Mouse (Mus musculus): ENCODE results near the gene Gripap1. TPM values are rescaled to one million over a fixed set of nuclear protein-coding genes. Genes with fewer than 3 reads are reported as not detected.
A peak's percentile ranks its signal among the peaks of the same experiment; 100 is the strongest.

The Gripap1 gene
- polyA plus RNA-seq, 1 experiment from 2014 or later: 73.9 TPM

DNA sequence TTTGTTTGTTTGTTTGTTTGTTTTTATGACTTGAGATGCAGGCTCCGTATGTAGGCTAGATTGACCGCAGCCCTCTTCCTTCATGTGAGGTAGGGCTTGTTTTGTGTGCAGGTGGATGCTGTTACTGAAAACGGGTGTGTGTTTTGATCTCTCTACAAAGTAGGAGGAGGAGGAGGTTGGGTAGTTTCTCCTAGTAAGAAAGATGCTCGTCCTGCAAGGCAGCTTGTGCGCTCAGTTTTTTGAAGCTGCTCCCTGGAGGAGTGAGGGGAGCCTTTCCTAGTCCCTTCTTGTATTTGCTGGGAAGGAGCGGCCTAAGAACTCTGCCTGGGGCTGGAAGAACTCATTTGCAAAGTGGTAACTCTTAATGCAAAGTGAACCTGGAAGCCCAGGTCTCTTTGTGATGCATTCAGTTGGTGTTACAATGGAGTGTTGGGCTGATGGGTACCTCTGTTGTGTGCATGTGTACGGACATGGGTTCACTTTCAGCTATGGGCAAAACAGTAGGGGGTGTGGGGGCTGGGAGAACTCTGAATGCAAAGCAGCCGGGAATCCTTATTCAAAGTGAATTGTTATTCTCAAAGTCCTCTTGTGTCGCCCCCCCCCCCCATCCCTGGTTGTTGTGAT is 24.8 kb upstream of the Gripap1 start:
- Histone ChIP-seq H3K4me2 (peak overlapping the region; percentile 66), H3K9ac (peak overlapping the region; percentile 78), H3K27me3 (no peaks in the 10 kb centered on the region), H3K4me3 (peak overlapping the region; percentile 60), H3K27ac (no peak overlapping the region), H3K9me3 (no peaks in the 10 kb centered on the region), H3K4me1 (replicated peaks) (peaks cover 30% of the 10 kb centered on the region), H3K36me3 (peaks cover 26% of the 10 kb centered on the region)
- WGBS: 10% methylated on average over 9 of the region's 9 CpGs
- no peak for ATAC-seq (ENCODE audit: low FRiP score)

DNA sequence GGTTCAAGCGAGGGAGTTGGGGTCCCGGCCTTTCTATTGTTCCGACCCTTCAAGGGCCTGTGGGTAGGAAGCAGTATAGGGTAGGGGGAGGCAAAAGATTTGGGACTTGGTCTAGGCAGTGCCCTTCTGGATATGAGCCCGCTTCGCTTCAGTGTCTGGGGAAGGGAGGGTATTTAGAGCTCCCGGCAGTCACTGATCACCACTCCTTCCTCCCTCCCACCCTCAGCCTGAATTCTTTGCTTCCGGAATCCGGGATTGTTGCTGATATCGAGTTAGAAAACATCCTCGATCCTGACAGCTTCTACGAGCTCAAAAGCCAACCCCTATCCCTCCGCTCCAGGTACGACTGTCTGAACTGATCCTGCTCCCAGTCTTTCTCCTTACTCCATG is 24.3 kb upstream of the Gripap1 start:
- WGBS: 24% methylated on average over 13 of the region's 13 CpGs
- Histone ChIP-seq H3K4me1 (replicated peaks) (peaks cover 30% of the 10 kb centered on the region), H3K9me3 (no peaks in the 10 kb centered on the region), H3K9ac (peak overlapping the region; percentile 56; the same call in 1 of the 2 replicates), H3K4me3 (peak overlapping the region; percentile 60), H3K27me3 (no peaks in the 10 kb centered on the region), H3K27ac (no peak overlapping the region; the same call in 1 of the 2 replicates), H3K36me3 (peaks cover 31% of the 10 kb centered on the region), H3K4me2 (peak overlapping the region; percentile 66)
- no peak for ATAC-seq (ENCODE audit: low FRiP score)

DNA sequence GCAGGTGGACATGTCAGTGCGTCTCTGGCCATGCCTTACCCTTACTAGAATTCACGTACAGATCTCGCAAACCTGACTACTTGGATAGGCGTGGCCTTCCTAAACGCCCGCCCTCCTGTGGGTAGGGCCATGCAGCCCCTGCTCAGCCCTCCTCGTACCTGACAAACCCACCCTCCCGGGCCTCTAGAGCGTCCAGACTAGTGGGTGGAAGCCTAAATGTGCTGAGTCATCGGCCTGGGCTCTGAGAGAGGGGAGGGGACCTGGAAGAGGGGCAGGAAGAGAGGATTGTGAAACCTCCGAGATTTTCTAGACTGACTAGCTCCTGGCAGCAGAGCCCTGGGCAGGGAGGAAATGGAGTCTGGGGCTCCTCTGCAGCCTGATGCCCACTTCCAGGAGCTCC is 23.8 kb upstream of the Gripap1 start:
- no peaks in the 10 kb centered on the region for H3K27me3 ChIP-seq
- no peak overlapping the region for H3K27ac ChIP-seq
- H3K9me3 ChIP-seq: no peaks in the 10 kb centered on the region
- H3K4me1 ChIP-seq (replicated peaks): peaks cover 30% of the 10 kb centered on the region
- H3K4me2 ChIP-seq: peak overlapping the region; percentile 66
- peak overlapping the region; percentile 56; the same call in 1 of the 2 replicates for H3K9ac ChIP-seq
- 0 out of 2 replicates have a peak, but pooled peaks have one; percentile 25 for ATAC-seq (ENCODE audit: low FRiP score)
- H3K4me3 ChIP-seq: peak overlapping the region; percentile 60
- H3K36me3 ChIP-seq: peaks cover 36% of the 10 kb centered on the region
- WGBS: 16% methylated on average over 11 of the region's 11 CpGs

DNA sequence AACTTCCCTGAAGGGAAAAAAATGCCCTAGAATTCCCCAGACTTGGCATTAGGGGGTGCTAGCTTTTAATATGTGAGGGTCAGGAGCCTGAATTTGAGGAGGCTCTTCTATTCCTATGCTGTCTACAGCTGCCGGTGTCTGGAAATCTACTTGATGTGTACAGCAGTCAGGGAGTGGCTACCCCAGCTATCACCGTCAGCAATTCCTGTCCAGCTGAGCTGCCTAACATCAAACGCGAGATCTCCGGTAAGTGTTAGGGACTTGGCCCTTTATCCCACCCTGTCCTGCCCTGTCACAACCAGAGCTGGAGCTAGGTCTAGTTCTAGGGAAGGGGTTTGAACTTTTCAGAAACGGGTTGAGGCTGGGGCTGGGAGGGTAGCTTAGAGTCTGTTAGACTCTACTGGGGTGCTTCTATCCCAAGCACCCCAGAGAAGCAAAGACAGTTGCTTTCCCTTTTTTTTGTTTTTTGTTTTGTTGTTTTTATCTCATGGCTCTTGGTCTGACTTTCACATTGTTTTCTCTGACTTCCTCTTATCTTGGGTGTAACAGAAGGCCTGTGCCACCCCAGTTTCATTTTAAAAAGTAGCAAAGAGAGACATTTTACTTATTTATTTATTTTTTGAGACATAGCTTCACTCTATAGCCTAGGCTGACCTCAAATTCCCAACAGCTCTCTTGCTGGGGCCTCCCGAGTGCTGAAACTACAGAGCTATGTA is 20.1 kb upstream of the Gripap1 start:
- ATAC-seq (ENCODE audit: low FRiP score): no peak
- H3K4me2 ChIP-seq: no peak overlapping the region
- peaks cover 57% of the 10 kb centered on the region for H3K36me3 ChIP-seq
- no peak overlapping the region for H3K27ac ChIP-seq
- H3K9me3 ChIP-seq: no peaks in the 10 kb centered on the region
- no peaks in the 10 kb centered on the region for H3K27me3 ChIP-seq
- H3K4me3 ChIP-seq: no peak overlapping the region
- H3K9ac ChIP-seq: no peak overlapping the region
- WGBS: 87% methylated on average over 7 of the region's 7 CpGs
- peaks cover 17% of the 10 kb centered on the region for H3K4me1 ChIP-seq (replicated peaks)

DNA sequence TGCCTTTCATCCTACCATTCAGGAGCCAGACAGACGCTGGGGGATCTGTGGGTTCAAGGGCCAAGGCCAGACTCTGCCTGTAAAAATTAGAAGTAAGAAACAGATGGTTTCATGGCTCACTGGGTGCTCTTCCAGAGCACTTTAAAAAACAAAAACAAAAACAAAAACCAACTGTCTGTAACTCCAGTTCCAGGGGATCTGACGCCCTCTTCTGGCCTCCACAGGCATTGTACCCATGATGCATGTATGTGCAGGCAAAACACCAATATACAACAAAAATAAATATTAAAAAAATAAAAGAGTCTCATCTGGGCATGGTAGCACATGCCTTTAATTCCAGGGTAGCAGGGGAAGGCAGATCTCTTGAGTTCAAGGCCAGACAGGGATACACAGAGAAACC is 16.8 kb upstream of the Gripap1 start:
- H3K36me3 ChIP-seq: peaks cover 47% of the 10 kb centered on the region

DNA sequence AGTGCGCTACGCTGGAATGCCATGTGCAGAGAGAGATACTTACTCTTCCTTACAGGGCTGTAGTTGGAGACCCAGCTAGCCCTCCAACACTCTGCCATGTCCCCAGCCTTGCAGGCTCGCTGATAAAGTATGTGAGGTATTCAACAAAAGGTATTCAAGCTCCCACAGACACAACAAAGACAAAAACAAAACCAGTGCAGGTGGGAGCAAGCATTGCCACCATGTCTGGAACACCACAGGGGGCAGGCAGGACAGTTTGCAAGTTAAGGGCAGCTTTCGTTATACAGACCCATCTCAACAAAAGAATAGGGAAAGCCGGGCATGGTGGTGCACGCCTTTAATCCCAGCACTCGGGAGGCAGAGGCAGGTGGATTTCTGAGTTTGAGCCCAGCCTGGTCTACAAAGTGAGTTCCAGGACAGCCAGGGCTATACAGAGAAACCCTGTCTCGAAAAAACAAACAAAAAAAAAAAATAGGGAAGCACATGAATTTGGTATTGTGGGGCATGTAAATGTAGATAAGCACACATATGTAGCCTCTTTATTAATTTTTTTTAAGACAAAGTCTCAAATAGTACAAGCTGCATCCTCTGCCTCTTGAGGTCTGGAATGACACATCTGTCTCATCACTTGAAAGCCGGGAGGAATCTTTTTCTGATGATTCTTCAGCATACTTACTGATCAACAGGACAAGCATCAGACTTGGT is 13.9 kb upstream of the Gripap1 start:
- H3K27ac ChIP-seq: no peak overlapping the region
- peaks cover 25% of the 10 kb centered on the region for H3K36me3 ChIP-seq
- H3K4me3 ChIP-seq: no peak overlapping the region
- no peak overlapping the region for H3K9ac ChIP-seq
- H3K4me1 ChIP-seq (replicated peaks): no peaks in the 10 kb centered on the region
- WGBS: 73% methylated on average over 9 of the region's 9 CpGs
- ATAC-seq (ENCODE audit: low FRiP score): no peak
- H3K9me3 ChIP-seq: no peaks in the 10 kb centered on the region
- no peaks in the 10 kb centered on the region for H3K27me3 ChIP-seq
- H3K4me2 ChIP-seq: no peak overlapping the region

More for the DNA sequence above, 16.8 kb upstream of the Gripap1 start:
- 50% methylated on average over 2 of the region's 2 CpGs for WGBS
- no peaks in the 10 kb centered on the region for H3K9me3 ChIP-seq
- H3K4me2 ChIP-seq: no peak overlapping the region
- no peak for ATAC-seq (ENCODE audit: low FRiP score)
- H3K4me1 ChIP-seq (replicated peaks): no peaks in the 10 kb centered on the region
- H3K4me3 ChIP-seq: no peak overlapping the region
- no peaks in the 10 kb centered on the region for H3K27me3 ChIP-seq
- no peak overlapping the region for H3K27ac ChIP-seq
- H3K9ac ChIP-seq: no peak overlapping the region

DNA sequence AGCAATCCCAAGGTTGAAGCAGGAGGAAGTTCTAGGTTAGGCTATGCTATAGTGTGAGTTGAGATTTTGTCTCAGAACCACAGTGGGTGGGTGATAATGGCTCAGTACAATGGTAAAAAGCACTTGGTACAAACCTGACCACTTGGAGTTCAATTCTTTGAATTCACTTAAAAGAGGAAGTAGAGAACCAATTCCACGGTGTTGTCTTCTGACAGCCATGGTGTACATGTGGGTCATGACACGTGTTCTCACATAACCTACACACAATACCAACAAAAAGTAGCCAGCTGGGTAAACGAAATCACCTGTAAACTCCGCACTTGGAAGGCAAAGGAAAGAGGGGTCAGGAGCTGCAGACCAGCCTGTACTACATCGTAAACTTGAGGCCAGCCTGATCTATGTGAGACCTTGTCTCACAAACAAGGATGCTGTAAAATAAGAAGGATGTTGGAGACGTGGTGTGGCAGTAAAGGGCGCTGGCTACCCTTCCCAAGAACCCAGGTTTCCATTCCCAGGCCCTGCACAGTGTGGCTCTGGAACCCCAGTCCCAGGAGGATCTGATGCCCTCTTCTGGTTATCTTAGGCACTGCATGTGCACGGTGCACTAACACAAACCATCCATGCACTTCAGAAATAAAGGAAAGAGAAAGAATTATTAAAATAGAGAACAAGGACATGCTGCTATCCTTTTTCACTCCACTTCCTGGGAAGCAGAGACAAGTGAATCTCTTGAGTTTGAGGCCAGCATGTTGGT is 13.1 kb upstream of the Gripap1 start:
- no peak overlapping the region for H3K27ac ChIP-seq
- H3K9ac ChIP-seq: no peak overlapping the region
- ATAC-seq (ENCODE audit: low FRiP score): peak; percentile 68
- H3K4me2 ChIP-seq: no peak overlapping the region
- peaks cover 21% of the 10 kb centered on the region for H3K36me3 ChIP-seq
- H3K27me3 ChIP-seq: no peaks in the 10 kb centered on the region
- H3K9me3 ChIP-seq: no peaks in the 10 kb centered on the region
- WGBS: 54% methylated on average over 8 of the region's 8 CpGs
- H3K4me3 ChIP-seq: no peak overlapping the region
- no peaks in the 10 kb centered on the region for H3K4me1 ChIP-seq (replicated peaks)

DNA sequence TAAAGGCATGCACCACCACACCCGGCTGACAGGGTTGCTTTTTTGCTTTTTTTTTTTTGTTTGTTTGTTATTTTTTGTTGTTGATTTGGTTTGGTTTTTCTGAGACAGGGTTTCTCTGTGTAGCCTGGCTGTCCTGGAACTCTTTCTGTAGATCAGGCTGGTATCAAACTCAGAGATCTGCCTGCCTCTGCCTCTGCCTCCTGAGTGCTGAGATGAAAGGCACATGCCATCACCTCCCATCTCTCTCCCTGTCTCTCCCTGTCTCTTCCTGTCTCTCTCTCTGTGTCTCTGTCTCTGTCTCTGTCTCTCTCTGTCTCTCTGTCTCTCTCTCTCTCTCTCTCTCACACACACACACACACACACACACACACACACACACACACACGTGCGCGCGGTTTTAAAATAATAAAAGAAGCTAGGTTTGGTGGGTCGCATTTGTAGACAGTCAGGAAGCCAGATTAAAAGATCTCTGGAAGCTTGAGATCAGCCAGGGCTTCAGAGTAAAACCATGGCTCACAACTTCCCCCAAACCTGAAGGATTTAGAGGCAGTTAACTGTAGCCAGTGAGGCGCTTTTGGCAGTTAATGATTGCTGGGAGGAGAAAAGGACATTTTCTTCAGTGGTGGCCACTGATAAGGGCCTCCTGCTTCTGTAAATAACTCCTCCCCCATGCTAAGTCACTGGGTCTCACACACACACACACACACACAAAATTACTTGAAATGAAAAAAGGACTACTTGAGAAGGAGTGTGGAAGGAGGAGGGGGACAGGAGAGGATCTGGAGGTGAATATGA is 10.9 kb upstream of the Gripap1 start:
- Histone ChIP-seq H3K36me3 (peaks cover 10% of the 10 kb centered on the region), H3K4me1 (replicated peaks) (no peaks in the 10 kb centered on the region), H3K4me2 (no peak overlapping the region), H3K27ac (no peak overlapping the region), H3K27me3 (no peaks in the 10 kb centered on the region), H3K9me3 (no peaks in the 10 kb centered on the region), H3K4me3 (no peak overlapping the region), H3K9ac (no peak overlapping the region)
- no peak for ATAC-seq (ENCODE audit: low FRiP score)
- 75% methylated on average over 7 of the region's 7 CpGs for WGBS

DNA sequence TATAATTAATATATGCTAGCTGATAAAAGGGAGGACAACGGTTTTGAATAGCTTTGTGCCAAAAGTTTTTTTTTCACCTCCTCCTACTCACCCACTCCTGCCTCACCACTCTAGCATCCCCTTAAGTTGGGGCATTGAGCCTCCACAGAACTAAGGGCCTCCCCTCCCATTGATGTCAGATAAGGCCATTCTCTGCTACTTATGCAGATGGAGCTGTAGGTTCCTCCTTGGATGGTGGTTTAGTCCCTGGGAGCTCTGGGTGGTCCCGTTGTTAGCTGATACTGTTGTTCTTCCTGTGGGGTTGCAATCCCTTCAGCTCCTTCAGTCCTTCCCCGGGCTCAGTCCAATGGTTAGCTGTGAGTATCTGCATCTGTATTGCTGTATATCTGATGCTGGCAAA is 10.3 kb upstream of the Gripap1 start:
- no peak for ATAC-seq (ENCODE audit: low FRiP score)
- Histone ChIP-seq H3K4me1 (replicated peaks) (no peaks in the 10 kb centered on the region), H3K27me3 (no peaks in the 10 kb centered on the region), H3K27ac (no peak overlapping the region), H3K9ac (no peak overlapping the region), H3K9me3 (no peaks in the 10 kb centered on the region), H3K4me2 (no peak overlapping the region), H3K36me3 (peaks cover 4% of the 10 kb centered on the region), H3K4me3 (no peak overlapping the region)
- WGBS: 23% methylated on average over 3 of the region's 3 CpGs

DNA sequence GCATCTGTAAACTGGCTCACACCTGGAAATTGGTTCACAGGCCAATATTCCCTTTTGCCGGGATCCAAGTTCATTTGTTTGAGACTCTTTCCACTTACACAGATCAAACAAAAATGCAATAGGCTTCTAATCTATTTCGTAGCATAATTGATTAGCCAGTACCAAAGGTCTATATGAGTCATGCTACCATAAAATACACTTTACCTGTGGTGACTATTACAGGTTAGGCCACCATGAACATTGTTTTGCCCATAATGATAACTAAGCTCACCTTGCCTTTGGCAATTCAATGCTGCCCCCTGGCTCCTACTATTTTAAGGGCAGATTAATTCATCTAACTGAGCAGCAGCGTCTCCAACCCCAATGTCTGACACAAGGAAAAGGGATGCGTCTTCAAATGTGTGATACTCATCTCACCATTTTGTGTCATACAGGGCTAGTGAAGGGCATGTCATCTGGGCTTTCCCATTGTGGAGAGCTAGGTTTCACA is 6.9 kb upstream of the Gripap1 start:
- no peaks in the 10 kb centered on the region for H3K27me3 ChIP-seq
- WGBS: 82% methylated on average over 4 of the region's 4 CpGs

DNA sequence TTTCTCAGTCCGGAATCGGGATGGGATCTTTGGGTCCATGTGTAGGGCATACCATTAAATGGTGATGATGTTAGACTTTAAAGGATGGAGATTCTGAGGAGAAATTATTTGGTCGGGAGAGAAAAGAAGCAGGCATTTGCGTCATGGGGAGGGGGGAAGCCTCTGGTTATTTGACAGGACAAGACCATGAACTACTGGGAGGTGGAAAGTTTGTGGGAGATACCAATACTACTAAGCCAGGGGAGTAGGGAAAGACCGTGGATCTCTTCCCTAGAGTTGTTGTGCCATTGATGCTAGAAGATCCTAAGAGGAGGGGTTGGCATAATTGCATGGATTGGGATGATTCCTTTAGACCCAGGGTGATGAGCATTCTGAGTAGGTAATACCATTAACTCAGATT is 744 bp downstream of the Gripap1 start:
- Histone ChIP-seq H3K4me2 (peak overlapping the region; percentile 65), H3K4me3 (peak overlapping the region; percentile 53), H3K27me3 (no peaks in the 10 kb centered on the region), H3K4me1 (replicated peaks) (peaks cover 16% of the 10 kb centered on the region), H3K27ac (peak overlapping the region; percentile 55; the same call in 1 of the 2 replicates), H3K9me3 (no peaks in the 10 kb centered on the region), H3K9ac (peak overlapping the region; percentile 72), H3K36me3 (0 out of 2 replicates have a peak, but pooled peaks cover 5% of the 10 kb centered on the region)
- 0 out of 2 replicates have a peak, but pooled peaks have one; percentile 21 for ATAC-seq (ENCODE audit: low FRiP score)
- WGBS: 20% methylated on average over 5 of the region's 5 CpGs

More for the DNA sequence above, 6.9 kb upstream of the Gripap1 start:
- Histone ChIP-seq H3K9me3 (no peaks in the 10 kb centered on the region), H3K27ac (no peak overlapping the region), H3K36me3 (no peaks in the 10 kb centered on the region), H3K4me1 (replicated peaks) (no peaks in the 10 kb centered on the region), H3K9ac (no peak overlapping the region), H3K4me2 (no peak overlapping the region), H3K4me3 (no peak overlapping the region)
- ATAC-seq (ENCODE audit: low FRiP score): no peak
